Mouse (Mus musculus): ENCODE data around the gene Abcc9.

Abcc9 gene

GRCm38 (mm10) chr6:142548377-142548776 lies 153.7 kb downstream of the Abcc9 start:
- DNase-seq (ENCODE audit: low spot score in 2 of 2): no peak

- no peak for DNase-seq (ENCODE audit: low spot score in 2 of 2)
These were observed 157.0 kb downstream of the Abcc9 start for GRCm38 (mm10) chr6:142545132-142545531.

- DNase-seq (ENCODE audit: low spot score in 2 of 2): no peak
These were observed 158.5 kb downstream of the Abcc9 start for GRCm38 (mm10) chr6:142543648-142544047.

GRCm38 (mm10) chr6:142542800-142543175 lies 159.3 kb downstream of the Abcc9 start:
- no peak for DNase-seq (ENCODE audit: low spot score in 2 of 2)

DNA sequence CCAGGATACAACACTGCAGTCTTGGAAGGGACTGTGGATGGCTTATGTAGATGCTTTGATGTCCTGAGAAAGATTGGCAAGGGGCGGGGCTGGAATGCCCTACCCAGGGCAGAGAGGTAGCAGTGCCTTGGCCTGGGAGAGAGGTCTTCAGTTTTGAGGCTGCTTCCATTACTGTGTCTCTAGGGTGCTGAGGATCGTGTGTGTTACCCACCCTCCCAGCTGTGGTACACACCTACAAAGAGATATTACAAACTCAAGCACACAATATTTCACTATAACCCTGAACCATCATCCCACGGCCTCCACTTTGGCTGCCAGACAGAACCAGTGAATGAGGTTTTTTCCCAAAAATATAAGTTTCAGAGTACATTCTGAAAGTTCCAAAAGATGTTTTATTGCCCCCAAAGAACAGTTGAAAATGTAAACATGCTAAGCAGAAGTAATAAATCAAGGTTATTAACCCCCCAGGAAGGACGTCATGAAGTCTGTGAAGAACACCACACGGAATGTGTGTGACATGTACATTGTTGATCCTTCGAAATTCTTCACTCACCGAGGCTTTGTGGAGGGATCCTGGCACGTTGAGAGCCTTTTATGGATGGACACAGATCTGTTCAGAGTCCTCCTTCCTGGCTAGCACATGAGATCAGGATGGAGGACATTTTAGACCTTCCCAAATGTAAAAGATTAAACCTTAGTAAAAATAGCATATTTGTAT lies 159.9 kb downstream of the Abcc9 start:
- DNase-seq (ENCODE audit: low spot score in 2 of 2): no peak

DNA sequence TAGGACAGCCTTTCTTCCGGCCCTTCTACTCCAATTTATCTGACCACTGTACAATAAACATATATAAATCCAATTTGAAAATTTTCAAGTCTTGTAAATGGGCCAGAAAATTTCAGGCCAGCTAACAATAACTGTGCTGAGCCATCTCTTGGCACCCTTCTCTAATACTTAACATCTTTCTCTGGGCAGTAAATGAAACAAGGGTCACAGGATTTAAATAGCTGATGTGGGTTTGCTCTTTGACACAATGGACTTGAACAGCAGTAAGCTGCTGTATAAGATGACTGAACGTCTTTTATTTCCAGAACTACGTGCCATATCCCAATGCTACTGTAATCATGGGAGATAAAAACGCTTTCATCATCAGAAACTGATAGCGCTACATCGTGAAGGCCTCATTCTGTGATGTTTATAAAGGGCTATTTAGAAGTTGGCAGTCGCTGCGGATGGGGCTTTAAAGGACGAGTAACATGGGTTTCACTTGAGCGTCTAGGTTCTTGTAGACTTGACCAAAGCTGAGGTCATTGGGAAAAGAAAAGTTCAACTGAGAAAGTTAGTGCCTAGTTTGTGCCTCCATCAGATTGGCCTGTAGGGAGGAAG lies 161.5 kb downstream of the Abcc9 start:
- DNase-seq (ENCODE audit: low spot score in 2 of 2): no peak

GRCm38 (mm10) chr6:142540131-142540530 lies 162.0 kb downstream of the Abcc9 start:
- no peak for DNase-seq (ENCODE audit: low spot score in 2 of 2)

GRCm38 (mm10) chr6:142538503-142538902 lies 163.6 kb downstream of the Abcc9 start:
- DNase-seq (ENCODE audit: low spot score in 2 of 2): peak; percentile 32 to 33

Data from natural killer cell, adult 2 months (primary cell).